Mouse (Mus musculus) hindbrain, embryonic 16.5 days (tissue): ENCODE data around the gene Thumpd1. TPM values are rescaled to one million over a fixed set of nuclear protein-coding genes. Genes with fewer than 3 reads are reported as not detected.
"Not testable (repeated sequence)": the region's sequence is repeated elsewhere in the genome, so short reads cannot be mapped to it uniquely, and the experiment has no call there.

ENCODE experiments used
- ATAC-seq: fragments of 200-750 bp; cut with Nextera tagmentation; 2 replicates; pipeline ENCODE4 v1.8.0; 2017; ENCODE audit warnings: moderate TSS enrichment, moderate library complexity
- H3K27ac ChIP-seq: fragments of 300-500 bp; sonication (generic); 2 replicates; pipeline ENCODE4 v1.5.1; 2014; ENCODE audit warnings: low read depth, mild to moderate bottlenecking, control low read depth, low read length, moderate library complexity
- H3K27me3 ChIP-seq: fragments of 300-500 bp; sonication (generic); replicated peaks from 2 replicates; pipeline ENCODE4 v1.6.1; 2014; ENCODE audit warnings: low read length; ENCODE audit not compliant: control insufficient read depth, insufficient read depth
- H3K36me3 ChIP-seq: fragments of 300-500 bp; sonication (generic); 2 replicates; pipeline ENCODE4 v1.6.1; 2014; ENCODE audit warnings: mild to moderate bottlenecking, low read length, moderate library complexity, mixed read lengths; ENCODE audit not compliant: control insufficient read depth, insufficient read depth
- H3K4me1 ChIP-seq: fragments of 300-500 bp; sonication (generic); 2 replicates; pipeline ENCODE4 v1.6.1; 2014; ENCODE audit warnings: low read depth, low read length; ENCODE audit not compliant: control insufficient read depth, insufficient read depth
- H3K4me2 ChIP-seq: fragments of 300-500 bp; sonication (generic); 2 replicates; pipeline ENCODE4 v1.6.1; 2014; ENCODE audit warnings: mild to moderate bottlenecking, low read length, control low read depth, moderate library complexity
- H3K4me3 ChIP-seq: fragments of 300-500 bp; sonication (generic); 2 replicates; pipeline ENCODE4 v1.5.1; 2014; ENCODE audit warnings: mild to moderate bottlenecking, low read length, control low read depth, moderate library complexity
- H3K9ac ChIP-seq: fragments of 300-500 bp; sonication (generic); 2 replicates; pipeline ENCODE4 v1.6.1; 2014; ENCODE audit warnings: low read depth, mild to moderate bottlenecking, control low read depth, low read length, moderate library complexity
- H3K9me3 ChIP-seq: fragments of 300-500 bp; sonication (generic); 2 replicates; pipeline ENCODE4 v1.6.1; 2014; ENCODE audit warnings: mild to moderate bottlenecking, low read length, moderate library complexity; ENCODE audit not compliant: control insufficient read depth
- WGBS: fragments of 180-500 bp; shearing (Covaris S2); extraction: QIAGEN DNeasy Blood & Tissue Kit; methylation state at CpG from one replicate; pipeline ENCODE4 v1.1.7; 2014; 5-methylcytosine and 5-hydroxymethylcytosine counted together
- polyA plus RNA-seq: library from polyadenylated mRNA; unstranded; fragments of >200 nt; fragmentation: Nextera tagmentation; extraction: Ambion mirVana; gene quantifications from 2 replicates; pipeline ENCODE4 v1.2.1, GENCODE M21; 2015

The Thumpd1 gene
- polyA plus RNA-seq, 1 experiment from 2014 or later, result 75.4 TPM

DNA sequence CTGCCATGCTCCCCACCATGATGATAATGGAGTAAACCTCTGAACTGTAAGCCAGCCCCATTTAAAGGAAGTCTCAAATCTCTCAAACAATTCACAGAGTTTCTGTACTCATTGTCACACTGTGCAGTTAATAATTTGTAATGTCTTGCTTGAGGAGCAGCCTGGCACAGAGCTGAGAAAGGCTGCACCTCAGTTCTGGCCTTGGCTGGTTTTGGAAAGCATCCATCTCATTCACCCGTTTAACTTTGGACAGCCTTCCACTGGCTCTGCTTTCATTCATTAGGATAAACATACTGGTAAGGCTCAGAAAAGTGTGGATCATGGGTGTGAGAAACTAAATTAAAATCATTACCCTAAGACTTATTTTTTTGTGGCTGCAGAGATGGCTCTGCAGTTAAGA lies 25.3 kb upstream of the Thumpd1 start:
- no peaks in the 10 kb centered on the region for H3K9me3 ChIP-seq
- no peak for ATAC-seq
- H3K4me2 ChIP-seq, result no peak overlapping the region
- H3K27me3 ChIP-seq, result no peaks in the 10 kb centered on the region
- H3K4me3 ChIP-seq, result no peak overlapping the region
- no peak overlapping the region for H3K27ac ChIP-seq
- H3K36me3 ChIP-seq, result no peaks in the 10 kb centered on the region
- peaks cover 3% of the 10 kb centered on the region; the same call in 1 of the 2 replicates for H3K4me1 ChIP-seq
- no peak overlapping the region for H3K9ac ChIP-seq
- 52% methylated on average over 1 of the region's 1 CpGs for WGBS

DNA sequence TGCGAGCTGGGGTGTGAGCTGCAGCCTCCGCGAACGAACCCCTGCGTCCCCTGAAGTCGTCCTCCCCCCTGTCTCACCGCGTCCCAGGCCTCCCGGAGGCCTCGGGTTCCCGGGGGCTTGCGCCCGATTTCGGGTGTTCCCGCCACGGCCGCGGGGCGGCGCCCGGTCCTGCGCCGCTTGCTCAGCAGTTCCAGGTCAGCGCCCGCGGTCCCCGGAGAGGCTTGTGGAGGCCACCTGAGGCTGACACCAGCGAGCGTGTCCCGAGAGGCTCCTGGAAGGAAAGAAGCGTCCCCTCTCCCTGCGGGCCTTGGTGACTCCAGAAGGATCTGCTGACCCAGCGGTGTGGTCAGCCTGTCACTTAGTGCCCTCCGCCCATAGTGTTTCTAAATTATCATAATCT lies 23.7 kb upstream of the Thumpd1 start:
- 7% methylated on average over 28 of the region's 34 CpGs for WGBS

DNA sequence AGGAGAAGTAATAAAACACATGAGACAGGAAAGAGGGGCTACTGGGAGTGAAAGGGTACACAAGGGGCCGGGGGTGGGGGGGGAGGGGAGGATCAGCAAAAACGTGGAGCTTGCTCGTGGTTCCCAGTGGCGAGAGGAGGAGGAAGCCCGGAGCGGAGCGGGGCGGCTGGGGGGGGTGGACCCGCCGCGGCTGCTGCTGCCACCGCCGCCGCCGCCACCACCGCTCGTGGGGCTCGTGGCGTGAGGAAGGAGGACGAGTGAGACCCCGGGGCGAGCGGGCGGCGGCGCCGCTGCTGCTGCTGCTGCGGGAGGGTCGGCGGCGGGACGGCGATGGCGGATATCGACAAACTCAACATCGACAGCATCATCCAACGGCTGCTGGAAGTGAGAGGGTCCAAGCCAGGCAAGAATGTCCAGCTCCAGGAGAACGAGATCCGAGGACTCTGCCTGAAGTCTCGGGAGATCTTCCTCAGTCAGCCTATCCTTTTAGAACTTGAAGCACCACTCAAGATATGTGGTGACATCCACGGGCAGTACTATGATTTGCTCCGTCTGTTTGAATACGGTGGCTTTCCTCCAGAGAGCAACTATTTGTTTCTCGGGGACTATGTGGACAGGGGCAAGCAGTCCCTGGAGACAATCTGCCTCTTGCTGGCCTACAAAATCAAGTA lies 19.3 kb upstream of the Thumpd1 start:
- H3K9ac ChIP-seq, result peak overlapping the region; percentile 48; the same call in 1 of the 2 replicates

More for the DNA sequence above, 23.7 kb upstream of the Thumpd1 start:
- Histone ChIP-seq H3K27ac (no peak overlapping the region), H3K36me3 (no peaks in the 10 kb centered on the region), H3K4me1 (peaks cover 3% of the 10 kb centered on the region; the same call in 1 of the 2 replicates), H3K9ac (peak overlapping the region; percentile 41; the same call in 1 of the 2 replicates), H3K4me2 (peak overlapping the region; percentile 43), H3K27me3 (no peaks in the 10 kb centered on the region), H3K9me3 (no peaks in the 10 kb centered on the region), H3K4me3 (no peak overlapping the region)
- no peak for ATAC-seq

DNA sequence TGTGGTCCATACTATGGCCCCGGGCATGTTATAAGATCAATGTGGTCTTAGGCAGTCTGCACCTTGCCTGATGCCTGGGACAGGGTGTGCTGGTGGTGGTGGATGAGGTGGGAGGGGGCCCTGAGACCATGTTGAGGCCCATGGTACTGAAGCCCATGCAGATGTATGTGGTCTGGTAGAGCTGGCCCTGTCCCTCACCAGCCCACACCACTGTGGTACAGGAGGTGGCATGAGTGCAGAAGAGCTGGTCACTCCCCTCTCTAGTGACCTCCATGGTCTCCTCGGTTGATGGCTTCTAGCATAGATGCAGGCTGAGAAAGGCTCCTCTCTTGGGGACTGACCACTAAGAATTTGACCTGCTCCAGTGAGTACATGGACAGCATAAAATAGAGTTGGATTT lies 18.3 kb upstream of the Thumpd1 start:
- Histone ChIP-seq H3K4me2 (no peak overlapping the region), H3K27me3 (no peaks in the 10 kb centered on the region), H3K27ac (no peak overlapping the region), H3K4me3 (no peak overlapping the region), H3K9me3 (no peaks in the 10 kb centered on the region), H3K9ac (no peak overlapping the region), H3K36me3 (no peaks in the 10 kb centered on the region), H3K4me1 (no peaks in the 10 kb centered on the region)
- WGBS, result 83% methylated on average over 2 of the region's 2 CpGs
- ATAC-seq, result no peak

More for the DNA sequence above, 19.3 kb upstream of the Thumpd1 start:
- H3K36me3 ChIP-seq, H3K27me3 ChIP-seq, H3K27ac ChIP-seq, H3K9me3 ChIP-seq, H3K4me1 ChIP-seq: not testable (repeated sequence)
- H3K4me2 ChIP-seq, result peak overlapping the region; percentile 55
- peak; percentile 73; the same call in 1 of the 2 replicates for ATAC-seq
- peak overlapping the region; percentile 40 for H3K4me3 ChIP-seq
- 2% methylated on average over 26 of the region's 44 CpGs for WGBS

DNA sequence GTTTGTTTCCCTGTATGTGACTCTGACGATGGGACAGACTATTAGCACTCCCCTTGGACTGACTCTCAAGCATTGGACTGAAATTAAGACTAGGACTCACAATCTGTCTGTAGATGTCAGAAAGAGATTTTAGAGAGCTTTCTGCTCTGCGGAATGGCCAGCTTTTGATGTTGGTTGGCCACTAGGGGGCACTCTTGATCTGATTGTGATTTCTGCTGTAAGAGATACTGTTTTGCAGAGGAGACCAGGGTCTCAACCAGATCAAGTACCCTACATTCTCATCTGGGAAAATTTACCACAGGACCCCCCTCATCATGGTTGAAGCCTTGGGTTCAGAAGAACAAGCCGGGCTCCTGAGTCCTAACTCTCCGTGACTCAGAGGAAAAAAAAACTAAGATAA lies 10.7 kb upstream of the Thumpd1 start:
- H3K27me3 ChIP-seq, H3K9me3 ChIP-seq, H3K9ac ChIP-seq, H3K36me3 ChIP-seq, H3K4me3 ChIP-seq, ATAC-seq, H3K27ac ChIP-seq, H3K4me1 ChIP-seq, H3K4me2 ChIP-seq: not testable (repeated sequence)
- 81% methylated on average over 4 of the region's 4 CpGs for WGBS

DNA sequence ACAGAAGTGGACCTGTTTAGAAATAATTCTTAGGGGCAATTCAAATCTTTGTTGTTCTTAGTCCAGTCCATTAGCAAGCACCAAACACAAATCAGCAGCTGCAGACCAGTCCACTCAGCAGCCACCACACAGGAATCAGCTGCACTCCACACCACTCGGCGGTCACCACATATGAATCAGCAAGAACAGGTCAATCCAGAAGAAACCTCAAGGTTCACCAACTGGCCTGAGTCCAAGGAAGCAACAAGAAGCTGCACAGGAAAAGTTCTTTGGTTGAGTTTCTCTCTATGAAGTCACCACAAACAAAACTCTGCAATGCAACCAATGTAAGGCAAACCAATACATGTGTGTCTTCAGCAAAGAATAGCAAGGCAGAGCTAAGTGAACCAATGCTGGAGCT lies 7.0 kb upstream of the Thumpd1 start:
- ATAC-seq, result no peak
- Histone ChIP-seq H3K27me3 (0 out of 2 replicates have a peak, but pooled peaks cover 2% of the 10 kb centered on the region), H3K36me3 (no peaks in the 10 kb centered on the region), H3K9me3 (no peaks in the 10 kb centered on the region), H3K4me3 (no peak overlapping the region), H3K9ac (no peak overlapping the region), H3K4me2 (no peak overlapping the region), H3K4me1 (no peaks in the 10 kb centered on the region), H3K27ac (no peak overlapping the region)
- WGBS, result 93% methylated on average over 2 of the region's 2 CpGs

DNA sequence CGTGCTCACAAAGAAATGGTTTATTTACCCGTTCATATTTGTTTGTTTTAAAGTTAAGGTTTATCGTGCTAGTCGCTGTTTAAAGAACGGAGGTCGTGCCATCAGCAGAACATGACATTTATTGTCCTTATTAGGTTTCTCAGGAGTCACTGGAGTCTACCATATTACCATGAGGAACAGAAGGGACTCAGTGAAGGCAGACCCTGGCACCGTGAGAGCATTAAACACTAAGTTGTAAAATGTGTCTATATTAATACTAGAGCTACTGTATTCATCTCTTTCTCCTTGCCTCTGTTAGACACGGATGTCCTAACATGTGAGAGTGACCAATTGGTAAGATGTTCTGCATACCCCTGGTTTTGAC lies 331 bp upstream of the Thumpd1 start:
- peaks cover 24% of the 10 kb centered on the region for H3K36me3 ChIP-seq
- no peak overlapping the region for H3K27ac ChIP-seq
- peaks cover 3% of the 10 kb centered on the region for H3K4me1 ChIP-seq
- ATAC-seq, result peak; percentile 65
- H3K4me2 ChIP-seq, result peak overlapping the region; percentile 51
- H3K4me3 ChIP-seq, result peak overlapping the region; percentile 72
- H3K9ac ChIP-seq, result peak overlapping the region; percentile 16
- 13% methylated on average over 8 of the region's 8 CpGs for WGBS
- 0 out of 2 replicates have a peak, but pooled peaks cover 2% of the 10 kb centered on the region for H3K27me3 ChIP-seq
- H3K9me3 ChIP-seq, result no peaks in the 10 kb centered on the region

DNA sequence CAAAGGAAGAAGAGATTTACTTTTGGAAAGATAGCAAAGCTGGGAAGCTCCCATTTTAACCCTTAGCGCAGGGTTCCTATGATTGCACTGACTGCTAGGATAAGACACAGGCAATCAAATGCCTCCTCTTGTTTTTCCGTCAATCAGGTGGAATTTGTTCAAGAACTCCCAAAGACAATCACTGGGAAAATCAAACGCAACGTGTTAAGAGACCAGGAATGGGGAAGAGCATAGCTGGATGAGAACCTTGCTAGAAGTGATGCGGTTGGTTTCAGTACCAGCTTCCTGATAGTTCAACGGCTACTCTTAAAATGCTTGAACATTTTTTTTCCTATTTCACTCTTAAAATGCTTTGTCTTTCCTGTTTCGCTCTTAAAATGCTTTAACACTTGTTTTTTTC lies 6.5 kb downstream of the Thumpd1 start:
- no peak for ATAC-seq
- Histone ChIP-seq H3K9me3 (no peaks in the 10 kb centered on the region), H3K4me3 (no peak overlapping the region), H3K9ac (no peak overlapping the region), H3K27ac (no peak overlapping the region), H3K4me1 (no peaks in the 10 kb centered on the region), H3K36me3 (peaks cover 31% of the 10 kb centered on the region), H3K27me3 (no peaks in the 10 kb centered on the region), H3K4me2 (no peak overlapping the region)
- WGBS, result 93% methylated on average over 7 of the region's 7 CpGs

DNA sequence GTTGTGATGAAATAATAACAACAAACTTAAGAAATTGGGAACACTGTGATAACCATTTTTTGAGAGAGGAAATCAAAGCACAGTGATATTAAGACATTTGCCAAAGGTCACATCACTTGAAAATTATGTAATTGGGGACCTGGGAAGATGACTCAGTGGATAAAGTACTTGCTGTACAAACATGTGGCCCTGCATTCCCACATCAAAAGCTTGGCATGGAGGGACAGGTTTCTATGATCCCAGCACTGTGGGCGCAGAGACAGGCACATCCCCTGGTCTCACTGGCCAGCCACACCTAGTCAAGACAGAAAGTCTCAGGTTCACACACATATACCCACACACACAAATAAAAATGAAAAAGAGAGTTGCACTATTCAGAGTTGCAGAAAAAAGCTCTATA lies 25.7 kb downstream of the Thumpd1 start:
- no peaks in the 10 kb centered on the region for H3K4me1 ChIP-seq
- H3K9ac ChIP-seq, result no peak overlapping the region
- no peak overlapping the region for H3K27ac ChIP-seq
- ATAC-seq, result no peak
- H3K9me3 ChIP-seq, result no peaks in the 10 kb centered on the region
- WGBS, result 86% methylated on average over 1 of the region's 1 CpGs
- H3K4me3 ChIP-seq, result no peak overlapping the region
- no peaks in the 10 kb centered on the region for H3K36me3 ChIP-seq
- no peaks in the 10 kb centered on the region for H3K27me3 ChIP-seq
- no peak overlapping the region for H3K4me2 ChIP-seq
